ENCODE assay signal across 14 mouse cellular contexts in the genomic region with DNA sequence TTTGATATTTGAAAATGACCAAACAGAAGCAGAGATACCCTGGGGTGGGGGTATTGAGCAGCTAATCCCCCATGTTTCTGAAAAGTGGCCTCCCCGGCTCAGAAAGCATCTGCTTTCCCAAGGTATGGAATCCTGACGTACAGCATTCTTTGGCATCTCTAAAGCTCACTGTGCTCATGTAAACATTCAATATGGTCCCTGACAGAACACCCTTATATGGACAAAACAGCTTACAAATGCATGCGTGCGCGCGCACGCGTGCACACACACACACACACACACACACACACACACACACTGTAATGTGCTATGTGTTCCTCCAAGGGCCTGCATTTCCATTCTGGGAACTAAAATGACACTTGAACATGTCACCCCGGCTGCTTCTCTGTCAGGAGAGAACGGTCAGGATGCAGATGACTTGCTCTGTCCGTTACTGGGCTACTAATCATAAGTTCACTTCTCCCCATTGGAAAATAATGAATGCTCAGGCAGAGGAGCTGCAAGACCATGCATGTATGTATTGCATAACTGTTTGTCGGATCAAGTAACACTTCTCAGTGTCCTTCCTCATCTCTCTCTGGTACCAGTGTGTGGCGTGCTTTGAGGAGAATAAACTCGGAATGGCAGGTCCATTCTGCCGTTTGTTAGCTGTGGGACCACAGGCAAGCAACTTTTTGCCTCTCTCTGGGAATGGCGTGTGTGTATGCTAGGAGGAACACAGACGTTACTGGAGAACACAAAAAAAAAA.
"Had no signal": no experiment of that assay in that cellular context is flagged by ENCODE, and none has a peak within 500 bp of the region (broad histone marks: within the 10 kb centered on the region; RNA-seq: fewer than 3 reads in every experiment).

No protein-coding gene starts in this region.

- H3K27ac ChIP-seq: kidney, postnatal 0 days; limb, embryonic 15.5 days; liver, embryonic 12.5 days; midbrain, embryonic 12.5 days had no signal

- H3K4me2 ChIP-seq: limb, embryonic 15.5 days; liver, embryonic 12.5 days; midbrain, embryonic 12.5 days had no signal

- H3K9me3 ChIP-seq: limb, embryonic 15.5 days; liver, embryonic 12.5 days; midbrain, embryonic 12.5 days had no signal

- DNase-seq: kidney, adult 11 months; kidney, adult 9 months; kidney, postnatal 36 days; layer of hippocampus, adult 9-11 months; layer of hippocampus, postnatal 36 days; lung, postnatal 36 days; right cerebral cortex, postnatal 14 days; thymus, adult 2 months; thymus, postnatal 25 days had no signal

- H3K9ac ChIP-seq: limb, embryonic 15.5 days; liver, embryonic 12.5 days; midbrain, embryonic 12.5 days had no signal

- H3K4me3 ChIP-seq: limb, embryonic 15.5 days; liver, embryonic 12.5 days; midbrain, embryonic 12.5 days had no signal

- ATAC-seq: liver, embryonic 12.5 days; midbrain, embryonic 16.5 days had no signal

- H3K27me3 ChIP-seq: limb, embryonic 15.5 days; liver, embryonic 12.5 days; midbrain, embryonic 12.5 days had no signal

- H3K36me3 ChIP-seq: limb, embryonic 15.5 days; liver, embryonic 12.5 days; midbrain, embryonic 12.5 days had no signal

- H3K4me1 ChIP-seq: midbrain, embryonic 12.5 days had no signal
